Mouse (Mus musculus): Measurements from ENCODE around the gene Gm6034. TPM values are rescaled to one million over a fixed set of nuclear protein-coding genes. Genes with fewer than 3 reads are reported as not detected.
A peak's percentile ranks its signal among the peaks of the same experiment; 100 is the strongest.
"Not testable (repeated sequence)": the region's sequence is repeated elsewhere in the genome, so short reads cannot be mapped to it uniquely, and the experiment has no call there.

Gm6034 gene
- polyA plus RNA-seq (2012) = not detected in 2 replicates

DNA sequence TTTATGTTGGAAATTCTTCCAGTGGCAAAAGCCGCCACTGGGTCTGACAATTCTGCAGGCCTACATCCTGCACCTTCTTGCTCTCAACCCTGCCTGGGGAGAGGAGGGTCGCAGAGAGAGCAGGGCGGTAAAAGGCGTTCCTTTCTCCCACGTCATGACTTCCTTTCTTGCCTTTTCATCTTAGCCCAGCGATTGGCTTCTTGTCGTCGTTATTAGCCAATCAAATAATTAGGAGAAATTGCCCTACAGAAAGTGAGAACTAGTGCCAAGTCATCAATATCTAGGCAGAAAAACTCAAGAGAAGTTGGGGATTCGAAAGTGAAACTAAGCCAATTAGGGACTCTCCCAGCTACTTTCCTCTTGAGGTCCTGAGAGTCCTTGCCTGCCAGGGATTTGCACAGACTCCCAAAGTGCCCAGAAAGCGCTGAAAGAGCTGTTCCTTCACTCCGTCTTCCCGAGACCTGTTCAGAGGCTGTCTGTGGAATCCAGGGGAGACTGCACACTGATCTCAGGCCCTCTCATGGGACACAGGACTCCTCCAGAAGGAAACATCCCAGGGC is at the start of gene Gm6034, which contains the start of gene H2-T22:
Gene Gm6034 (plus strand): TSS at position 352 of the 560 bp plus-strand sequence.
Gene H2-T22 (minus strand): TSS at position 138 of the 560 bp plus-strand sequence.
- not testable (repeated sequence) for TF ChIP-seq GATA1 (IDR thresholded peaks at IDR 0.05; ENCODE audit: low read length)

DNA sequence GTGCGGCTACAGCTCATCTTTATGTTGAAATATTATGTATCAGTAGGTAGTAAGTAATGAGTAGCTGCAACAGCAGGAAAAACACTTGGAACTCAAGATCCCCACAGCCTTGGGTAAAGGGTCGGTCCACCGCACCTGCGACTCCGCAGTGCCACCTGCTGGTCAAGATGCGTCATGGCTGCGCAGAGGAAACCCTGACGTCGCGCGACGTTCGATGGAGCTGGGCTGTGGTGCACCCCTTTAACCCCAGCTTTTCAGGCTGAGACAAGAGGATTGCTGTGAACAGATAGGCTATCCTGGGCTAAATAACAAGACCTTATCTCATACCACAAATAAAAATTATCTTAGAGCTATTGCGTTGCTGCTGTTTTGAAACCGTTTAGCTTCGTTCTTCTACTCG is 49.1 kb upstream of the Gm6034 start:
- TF ChIP-seq GATA1 (IDR thresholded peaks at IDR 0.05; ENCODE audit: low read length) = peak; percentile 9

DNA sequence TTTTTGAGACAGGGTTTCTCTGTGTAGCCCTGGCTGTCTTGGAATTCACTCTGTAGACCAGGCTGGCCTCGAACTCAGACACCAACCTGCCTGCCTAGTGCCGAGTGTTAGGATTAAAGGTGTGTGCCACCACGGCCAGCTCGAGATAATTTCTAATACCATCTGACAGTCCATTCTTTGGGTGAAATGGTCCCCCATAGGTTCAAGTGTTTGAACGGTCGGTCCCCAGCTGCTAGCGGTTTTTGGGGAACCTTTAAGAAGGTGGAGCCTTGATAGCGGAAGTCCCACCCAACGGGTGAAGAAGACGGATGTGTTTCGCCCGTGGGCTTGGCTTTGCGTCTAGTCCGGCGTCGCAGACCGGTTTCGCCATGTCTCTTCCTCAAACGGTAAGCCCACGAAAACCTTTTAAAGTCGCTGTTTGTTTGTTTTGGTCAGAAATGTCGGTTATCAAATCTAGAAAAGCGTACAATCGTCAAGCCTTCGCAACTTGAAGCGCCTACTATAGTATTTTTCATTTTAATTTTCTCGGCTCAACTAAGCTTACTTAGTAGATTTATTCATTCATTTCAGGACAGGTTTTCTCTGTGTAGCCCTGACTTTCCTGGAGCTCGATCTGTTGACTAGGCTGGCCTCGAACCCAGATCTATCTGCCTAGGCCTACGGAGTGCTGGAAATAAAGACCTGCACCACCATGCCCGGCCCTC is 48.4 kb upstream of the Gm6034 start:
- TF ChIP-seq GATA1 (IDR thresholded peaks at IDR 0.05; ENCODE audit: low read length) = no peak

DNA sequence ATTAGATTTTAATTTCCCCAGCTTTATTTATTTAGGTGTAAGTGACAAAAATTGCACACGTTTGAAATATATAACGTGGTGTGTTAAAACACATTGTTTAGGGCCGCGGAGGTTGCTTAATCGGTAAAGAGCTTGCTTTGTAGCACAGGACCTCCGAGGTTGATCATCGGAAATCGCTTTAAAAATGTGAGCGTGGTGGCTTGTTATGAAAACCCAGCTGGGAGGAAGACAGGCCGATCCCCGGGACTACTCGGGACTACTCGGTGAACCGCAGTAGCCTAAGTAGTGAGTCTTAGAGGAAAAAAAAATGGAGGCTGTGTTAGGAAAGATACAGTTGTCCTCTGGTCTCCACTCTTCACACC is 47.9 kb upstream of the Gm6034 start:
- TF ChIP-seq GATA1 (IDR thresholded peaks at IDR 0.05; ENCODE audit: low read length) = no peak

DNA sequence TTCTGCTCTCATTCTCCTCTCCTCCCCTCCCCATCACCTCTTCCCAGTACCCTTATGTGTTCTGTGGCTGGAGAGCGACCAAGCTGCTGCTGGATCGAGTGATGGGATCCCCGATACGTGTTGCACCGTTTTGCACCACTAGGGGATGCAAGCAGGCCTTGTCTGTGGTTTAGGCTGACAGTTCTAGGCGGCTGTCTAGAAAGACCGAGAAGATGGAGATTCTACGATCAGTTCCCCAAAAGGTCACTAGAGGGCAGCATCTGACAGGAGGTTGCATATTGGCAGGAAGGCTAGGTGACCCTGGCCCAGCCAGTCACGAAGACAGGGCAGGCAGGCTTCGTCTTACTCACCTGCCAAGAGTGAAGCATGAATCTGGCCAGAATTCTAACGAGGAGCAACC is 45.8 kb upstream of the Gm6034 start:
- TF ChIP-seq GATA1 (IDR thresholded peaks at IDR 0.05; ENCODE audit: low read length) = no peak

DNA sequence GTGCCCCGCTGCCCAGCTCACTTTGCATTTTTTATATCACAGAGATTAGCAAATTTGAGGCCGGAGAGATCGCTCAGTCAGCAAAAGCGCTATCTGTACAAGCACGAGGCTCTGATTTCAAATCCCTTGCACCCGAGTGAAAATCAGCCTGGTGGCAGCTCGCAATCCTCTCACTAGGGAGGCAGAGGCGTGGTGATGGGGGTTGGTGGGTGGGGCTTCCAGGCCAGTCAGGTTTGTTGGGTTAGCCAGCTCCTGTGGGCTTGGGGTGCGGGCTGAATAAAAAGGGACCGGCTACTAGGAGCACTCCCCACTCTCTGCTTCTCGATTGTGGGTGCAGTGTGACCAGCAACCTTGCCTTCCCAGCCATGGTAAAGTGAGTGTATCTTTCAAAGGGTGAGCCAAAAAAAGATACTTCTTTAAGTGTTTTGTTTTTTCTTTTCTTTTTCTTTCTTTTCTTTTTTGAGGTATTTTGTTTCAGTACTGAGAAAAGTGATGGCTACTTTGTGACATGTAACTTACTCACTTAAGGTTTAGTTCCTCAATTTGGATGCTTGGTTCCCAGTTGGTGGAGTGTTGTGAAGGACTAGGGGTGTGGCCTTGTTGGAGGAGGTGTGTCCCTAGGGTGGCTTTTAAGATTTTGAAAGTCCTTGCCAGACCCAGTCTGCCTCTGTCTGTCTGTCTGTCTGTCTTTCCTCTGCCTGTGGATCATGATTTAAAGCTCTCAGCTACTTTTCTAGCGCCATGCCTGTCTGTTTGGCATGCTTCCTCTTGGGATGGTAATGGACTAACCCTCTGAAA is 44.8 kb upstream of the Gm6034 start:
- no peak for TF ChIP-seq GATA1 (IDR thresholded peaks at IDR 0.05; ENCODE audit: low read length)

DNA sequence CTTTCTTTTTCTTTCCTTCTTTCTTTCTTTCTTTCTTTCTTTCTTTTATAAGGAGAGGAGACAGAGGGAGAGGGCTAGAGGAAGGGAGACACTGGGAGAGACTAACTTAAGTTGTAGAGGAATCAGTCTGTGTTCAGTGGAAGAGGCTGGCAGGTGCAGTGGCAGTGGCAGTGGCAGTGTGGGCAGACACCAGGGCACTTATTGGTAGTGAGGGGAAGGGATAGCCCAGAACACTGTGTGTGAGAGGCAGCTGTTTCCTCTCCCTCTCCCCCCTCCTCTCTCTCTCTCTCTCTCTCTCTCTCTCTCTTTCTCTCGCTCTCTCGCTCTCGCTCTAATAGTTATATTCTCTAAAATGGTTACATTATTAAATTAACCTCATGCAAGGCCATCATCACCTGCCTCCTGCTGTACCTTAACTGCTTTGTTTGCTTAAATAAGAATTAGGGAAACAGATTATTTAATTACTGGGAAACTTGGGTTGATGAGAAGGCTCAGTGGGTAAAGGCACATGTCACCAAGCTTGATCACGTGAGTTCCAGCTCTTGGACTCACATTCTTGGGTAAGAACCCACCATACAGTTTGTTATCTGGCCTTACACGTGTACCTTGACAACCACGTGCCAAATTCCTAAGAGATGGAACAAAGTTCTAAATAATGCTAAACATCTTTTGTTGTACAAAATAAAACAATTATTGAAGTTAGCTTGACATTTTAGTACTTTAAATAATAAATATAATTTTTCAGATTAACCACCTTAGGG is 44.0 kb upstream of the Gm6034 start:
- TF ChIP-seq GATA1 (IDR thresholded peaks at IDR 0.05; ENCODE audit: low read length) = no peak

DNA sequence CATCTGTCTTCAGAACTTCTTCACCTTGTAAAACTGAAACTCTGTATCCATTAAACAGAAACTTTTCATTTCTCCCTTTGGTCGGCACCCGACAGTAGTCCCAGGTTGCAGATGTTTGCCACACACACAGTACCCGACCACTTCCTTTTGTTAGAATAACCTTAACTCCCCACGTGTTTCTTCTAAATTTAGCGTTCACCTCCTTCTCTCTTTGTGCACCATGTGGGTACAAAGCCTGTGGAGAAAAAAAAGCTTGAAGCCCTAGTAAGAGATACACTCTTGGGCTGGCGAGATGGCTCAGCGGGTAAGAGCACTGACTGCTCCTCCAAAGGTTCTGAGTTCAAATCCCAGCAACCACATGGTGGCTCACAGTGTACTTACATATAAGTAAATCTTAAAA is 43.4 kb upstream of the Gm6034 start:
- TF ChIP-seq GATA1 (IDR thresholded peaks at IDR 0.05; ENCODE audit: low read length) = no peak

DNA sequence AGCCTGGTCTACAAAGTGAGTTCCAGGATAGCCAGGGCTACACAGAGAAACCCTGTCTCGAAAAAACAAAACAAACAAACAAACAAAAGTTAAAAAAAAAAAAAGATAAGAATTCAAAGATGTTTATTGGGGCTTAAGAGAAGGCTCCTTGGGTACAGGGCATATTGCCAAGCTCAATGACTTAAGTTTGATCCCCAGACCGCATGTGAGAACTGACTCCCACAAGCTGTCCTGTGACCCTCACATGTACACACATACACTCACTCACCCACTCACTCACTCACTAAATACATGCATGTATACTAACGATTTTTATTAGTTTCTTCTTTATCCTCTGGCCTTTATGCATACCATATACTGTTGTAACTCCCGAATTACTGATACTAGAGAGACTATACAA is 42.4 kb upstream of the Gm6034 start:
- TF ChIP-seq GATA1 (IDR thresholded peaks at IDR 0.05; ENCODE audit: low read length) = no peak

DNA sequence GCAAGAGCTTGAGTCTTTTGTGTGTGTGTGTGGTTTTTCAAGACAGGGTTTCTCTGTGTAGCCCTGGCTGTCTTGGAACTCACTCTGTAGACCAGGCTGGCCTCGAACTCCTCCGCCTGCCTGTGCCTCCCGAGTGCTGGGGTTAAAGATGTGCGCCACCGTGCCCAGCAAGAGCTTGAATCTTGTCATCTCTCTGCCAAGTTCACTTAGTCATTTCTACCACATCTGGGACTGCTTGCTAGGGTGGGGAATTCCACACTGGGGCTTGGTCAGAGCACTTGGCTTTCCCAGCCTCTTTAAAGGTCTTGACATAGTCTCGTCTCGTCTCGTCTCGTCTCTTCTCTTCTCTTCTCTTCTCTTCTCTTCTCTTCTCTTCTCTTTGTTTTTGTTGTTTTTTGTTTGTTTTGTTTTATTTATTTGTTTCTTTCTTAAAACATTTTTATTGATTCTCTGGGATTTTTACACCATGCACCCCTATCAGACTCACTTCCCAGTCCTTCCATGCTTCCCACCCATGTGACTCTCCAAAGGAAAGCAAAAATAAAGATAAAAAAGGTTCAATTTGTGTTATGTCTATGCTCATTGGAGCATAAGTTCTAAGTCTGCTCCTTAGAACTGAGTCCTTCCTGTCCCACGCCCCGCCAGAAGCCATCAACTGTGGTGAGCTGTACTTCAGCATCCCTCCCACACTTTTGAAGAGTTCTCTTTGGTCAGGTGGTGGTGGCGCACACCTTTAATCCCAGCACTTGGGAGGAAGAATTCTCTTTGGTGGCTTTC is 41.5 kb upstream of the Gm6034 start:
- no peak for TF ChIP-seq GATA1 (IDR thresholded peaks at IDR 0.05; ENCODE audit: low read length)

DNA sequence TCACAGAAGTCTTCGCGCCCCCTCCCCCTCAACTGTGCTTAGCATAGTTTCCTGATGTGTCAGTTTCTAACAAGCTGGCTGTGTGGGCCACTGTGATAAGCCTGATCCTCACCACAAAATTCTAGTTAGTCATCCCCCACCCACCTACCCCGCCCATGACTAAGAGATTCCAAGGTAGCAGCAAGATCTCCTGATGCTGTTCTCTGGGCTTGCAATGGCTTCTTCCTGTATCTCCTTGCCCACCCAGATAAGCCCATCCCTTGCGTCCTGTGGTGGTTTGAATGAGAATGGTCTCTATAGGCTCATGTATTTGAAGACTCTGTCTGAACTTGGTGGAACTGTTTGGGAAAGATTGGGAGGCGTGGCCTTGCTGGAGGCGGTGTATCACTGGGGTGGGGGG is 40.8 kb upstream of the Gm6034 start:
- peak; percentile 94 for TF ChIP-seq GATA1 (IDR thresholded peaks at IDR 0.05; ENCODE audit: low read length)

DNA sequence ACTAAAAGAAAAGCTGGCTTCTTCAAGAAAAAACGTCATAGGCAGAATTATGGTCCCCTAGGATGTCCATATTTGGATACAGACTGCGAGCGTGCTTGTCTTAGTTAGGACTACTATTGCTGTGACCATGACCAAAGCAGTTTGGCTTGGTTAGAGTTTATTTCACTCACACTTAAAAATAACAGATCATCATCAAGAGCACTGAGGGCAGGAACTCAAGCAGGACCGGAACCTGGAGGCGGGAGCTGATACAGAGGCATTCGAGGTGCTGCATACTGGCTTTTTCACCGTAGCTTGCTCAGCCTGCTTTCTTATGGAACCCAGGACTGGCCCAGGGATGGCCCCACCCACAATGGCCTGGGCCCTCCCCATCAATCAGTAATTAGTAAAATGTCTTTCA is 39.4 kb upstream of the Gm6034 start:
- no peak for TF ChIP-seq GATA1 (IDR thresholded peaks at IDR 0.05; ENCODE audit: low read length)

DNA sequence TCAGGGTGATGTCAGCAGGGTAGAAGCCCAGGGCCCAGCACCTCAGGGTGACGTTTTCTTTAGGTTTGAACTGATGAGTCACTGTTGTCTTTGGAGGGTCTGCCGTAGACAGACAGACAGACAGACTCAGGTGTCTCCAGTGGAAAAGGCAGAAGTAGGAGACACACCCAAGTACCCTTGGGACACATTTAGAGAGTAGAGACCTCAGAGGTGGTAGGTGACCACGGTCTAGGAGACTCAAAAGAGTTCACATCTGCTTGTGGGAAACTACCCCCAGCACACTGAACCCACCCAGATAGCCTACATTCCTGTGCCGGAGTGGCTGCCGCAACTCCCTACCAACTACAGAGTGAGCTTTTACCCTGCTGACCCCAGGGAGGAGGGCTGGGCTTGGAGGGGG is 27.8 kb upstream of the Gm6034 start:
- no peak for TF ChIP-seq GATA1 (IDR thresholded peaks at IDR 0.05; ENCODE audit: low read length)

DNA sequence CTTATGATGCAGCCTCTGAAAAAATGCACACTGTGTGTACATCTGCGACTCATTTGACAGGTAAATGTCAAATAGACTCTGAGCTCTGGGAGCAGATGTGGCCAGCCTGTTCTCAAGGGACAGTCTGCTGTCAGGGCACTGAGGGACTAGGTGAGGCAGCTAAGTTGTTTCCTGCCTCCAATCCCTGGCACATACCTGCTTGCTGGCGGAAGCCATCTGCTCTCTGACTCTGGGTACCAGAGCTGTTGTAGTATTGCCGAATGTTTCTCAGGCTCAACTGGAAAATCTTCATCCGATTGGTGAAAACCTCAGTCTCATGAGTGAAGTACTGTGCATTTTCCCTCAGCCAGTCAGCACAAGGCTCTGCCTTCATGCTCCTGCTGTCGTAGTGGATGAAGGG is 25.7 kb upstream of the Gm6034 start:
- no peak for TF ChIP-seq GATA1 (IDR thresholded peaks at IDR 0.05; ENCODE audit: low read length)

DNA sequence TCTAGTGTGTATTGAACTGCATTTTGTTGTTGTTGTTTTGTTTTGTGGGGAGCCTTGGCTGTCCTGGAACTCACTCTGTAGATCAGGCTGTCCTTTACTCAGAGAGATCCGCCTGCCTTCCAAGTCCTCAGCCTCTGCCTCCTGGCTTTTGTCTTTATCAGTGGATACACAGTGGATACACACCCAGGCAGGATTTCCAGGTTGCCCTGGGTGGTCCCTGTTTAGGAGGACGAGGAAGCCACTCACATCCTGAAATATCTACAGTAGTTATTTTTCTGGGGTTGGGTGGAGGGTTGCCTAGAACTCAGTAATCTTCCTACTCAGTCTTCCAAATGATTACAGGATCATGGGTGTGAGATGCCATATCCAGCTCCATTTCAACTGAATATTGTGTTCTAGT is 23.8 kb upstream of the Gm6034 start:
- no peak for TF ChIP-seq GATA1 (IDR thresholded peaks at IDR 0.05; ENCODE audit: low read length)

Data from G1E-ER4 (cell line).